Mouse (Mus musculus): ENCODE measurements around the gene Omd. TPM values are rescaled to one million over a fixed set of nuclear protein-coding genes. Genes with fewer than 3 reads are reported as not detected.
"Not testable (repeated sequence)": the region's sequence is repeated elsewhere in the genome, so short reads cannot be mapped to it uniquely, and the experiment has no call there.

The Omd gene
- total RNA-seq (2021) = under 1 TPM in 1 of 2 experiments, not detected in 1; 0.57 TPM

DNA sequence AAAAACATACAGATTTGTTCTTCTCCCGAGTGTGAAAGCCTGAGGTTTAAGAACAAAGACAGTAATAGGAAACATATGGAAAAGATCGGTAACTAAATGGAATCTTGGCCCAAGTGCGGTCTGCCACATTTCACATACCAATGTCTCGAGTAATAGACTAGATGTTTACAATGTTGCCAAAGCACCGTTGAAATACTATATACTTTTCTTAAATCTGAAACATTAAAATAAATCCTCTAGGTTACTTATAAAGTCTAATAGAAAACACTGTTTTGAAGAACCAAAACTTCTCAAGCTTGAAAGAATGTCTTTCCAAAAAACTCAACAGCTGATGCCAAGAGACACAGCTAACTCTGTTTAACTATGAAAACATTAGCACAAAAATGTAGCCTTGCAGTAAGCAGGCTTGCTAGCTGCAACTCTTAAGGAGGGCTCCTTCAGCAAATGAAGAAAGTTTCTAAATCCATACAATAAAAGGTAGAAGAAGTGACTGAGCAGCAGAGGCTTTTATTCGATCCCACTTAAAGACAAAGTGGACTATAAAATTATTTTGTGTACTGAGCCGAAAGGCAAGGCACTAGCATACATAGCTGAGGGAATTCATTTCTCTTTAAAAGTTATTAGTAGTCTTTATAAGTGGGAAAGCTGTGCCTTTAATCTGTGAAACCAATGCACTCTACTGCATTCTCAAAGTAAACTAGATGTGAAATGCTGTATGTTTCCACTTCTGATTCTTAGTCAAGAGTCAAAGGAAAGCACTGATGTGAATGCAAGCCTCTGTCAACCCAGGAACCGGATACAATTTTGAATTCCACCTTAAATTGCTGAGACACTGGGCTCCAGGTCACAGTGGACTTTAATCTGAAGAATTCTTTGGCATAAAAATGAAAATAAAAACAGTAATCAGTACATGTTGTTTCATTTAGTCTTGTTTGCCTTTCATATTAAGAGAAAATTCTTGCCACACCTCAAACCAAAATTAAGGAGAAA lies at the start of gene Omd:
TSS of gene Omd (plus strand) at position 922 of the 990 bp plus-strand sequence.
- DNase-seq (ENCODE audit: extremely low spot score in 1 of 2, low spot score in 1 of 2) = no peak

DNA sequence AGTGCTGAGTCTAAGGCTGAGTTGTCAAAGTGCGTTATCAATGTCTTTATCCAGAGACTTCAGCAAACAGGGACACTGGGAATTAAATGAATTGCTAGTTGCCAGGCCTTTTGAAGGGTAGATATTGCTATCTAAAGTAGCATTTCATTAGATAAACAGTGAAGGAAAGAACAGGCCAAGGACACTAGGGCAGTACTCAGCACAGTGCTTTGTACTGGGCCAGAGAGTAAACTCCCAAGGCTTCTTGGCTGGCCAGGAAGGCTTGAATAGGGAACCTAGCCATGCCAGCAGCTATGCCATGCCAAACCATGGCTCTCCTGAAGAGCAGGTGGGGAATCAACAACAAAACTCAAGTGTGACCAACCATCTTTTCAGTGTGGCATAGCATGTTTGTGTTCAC lies 45.3 kb upstream of the Omd start:
- DNase-seq (ENCODE audit: extremely low spot score in 1 of 2, low spot score in 1 of 2) = no peak

DNA sequence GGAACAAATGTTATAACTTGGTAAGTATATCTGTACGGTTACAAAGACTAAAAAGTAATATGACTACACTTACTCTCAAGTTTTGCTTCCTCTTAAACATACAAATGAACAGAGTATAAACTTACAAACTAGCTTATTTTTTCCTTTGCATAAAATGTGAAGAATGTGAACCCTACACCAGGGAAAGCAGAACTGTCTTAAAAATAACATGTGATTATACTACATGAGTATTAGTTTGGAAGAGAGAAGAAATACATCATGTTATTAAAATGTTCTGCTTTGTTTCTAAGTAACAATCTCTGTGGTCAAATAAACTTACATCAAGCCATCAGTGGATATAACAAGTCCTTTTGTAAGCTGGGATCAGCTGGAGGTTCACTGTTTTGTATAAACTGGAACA lies 43.6 kb upstream of the Omd start:
- DNase-seq (ENCODE audit: extremely low spot score in 1 of 2, low spot score in 1 of 2) = no peak

DNA sequence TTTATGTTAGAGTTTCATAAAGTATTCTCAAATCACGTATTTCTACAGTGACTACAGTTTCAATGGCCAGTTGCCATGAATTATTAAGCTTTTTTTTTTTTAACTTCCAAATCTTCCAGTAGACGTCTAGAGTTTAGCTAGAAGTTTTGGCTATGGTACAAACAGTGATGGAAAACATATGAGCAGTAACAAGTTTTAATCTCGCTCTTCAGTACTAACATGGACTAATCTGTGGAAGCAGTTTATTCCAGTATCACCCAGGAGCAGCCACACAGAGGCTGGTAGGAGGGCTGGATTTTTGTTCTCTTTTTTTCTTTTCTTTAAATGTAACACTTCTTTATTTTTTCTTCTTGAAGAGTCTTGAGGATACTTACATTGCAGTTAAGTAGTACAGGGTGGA lies 38.0 kb upstream of the Omd start, which contains the start of gene Aspn:
TSS of gene Aspn (plus strand) at position 165 of the 400 bp plus-strand sequence.
- no peak for DNase-seq (ENCODE audit: extremely low spot score in 1 of 2, low spot score in 1 of 2)

DNA sequence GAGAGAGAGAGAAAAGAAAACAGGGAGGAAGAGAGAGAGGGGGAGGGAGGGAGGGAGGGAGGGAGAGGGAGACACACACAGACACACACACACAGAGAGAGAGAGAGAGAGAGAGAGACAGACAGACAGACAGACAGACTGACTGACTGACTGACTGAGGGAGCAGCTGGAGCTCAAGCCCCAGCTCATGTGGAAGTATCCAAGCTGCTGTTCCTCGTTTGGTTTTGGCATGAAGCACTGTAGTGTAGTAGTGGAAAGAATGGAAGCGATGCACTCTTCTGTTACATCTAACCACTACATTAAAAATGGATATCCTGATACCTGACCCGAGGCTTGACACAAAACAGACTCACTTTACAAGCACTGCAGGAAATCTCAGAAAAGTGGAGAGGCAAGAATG lies 36.6 kb upstream of the Omd start:
- no peak for DNase-seq (ENCODE audit: extremely low spot score in 1 of 2, low spot score in 1 of 2)

DNA sequence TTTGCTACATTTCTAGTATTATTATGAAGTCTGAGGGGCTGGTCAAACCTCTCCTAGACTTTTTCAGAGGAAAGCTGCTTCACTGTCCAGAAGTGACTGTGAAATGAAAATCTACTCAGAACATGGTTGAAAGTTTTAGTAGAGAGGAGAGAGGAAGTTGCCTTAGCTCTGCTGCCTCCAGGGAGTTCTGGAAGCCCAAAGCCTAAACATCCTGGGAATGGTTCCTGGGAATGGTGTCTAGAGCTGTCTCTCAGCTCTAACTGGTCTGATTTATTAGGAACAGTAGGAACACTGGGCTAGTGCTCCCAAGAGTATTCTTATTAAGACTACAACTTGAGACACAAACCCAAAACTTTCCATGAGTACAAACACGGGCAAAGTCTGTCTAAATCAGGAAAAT lies 35.7 kb upstream of the Omd start:
- no peak for DNase-seq (ENCODE audit: extremely low spot score in 1 of 2, low spot score in 1 of 2)

DNA sequence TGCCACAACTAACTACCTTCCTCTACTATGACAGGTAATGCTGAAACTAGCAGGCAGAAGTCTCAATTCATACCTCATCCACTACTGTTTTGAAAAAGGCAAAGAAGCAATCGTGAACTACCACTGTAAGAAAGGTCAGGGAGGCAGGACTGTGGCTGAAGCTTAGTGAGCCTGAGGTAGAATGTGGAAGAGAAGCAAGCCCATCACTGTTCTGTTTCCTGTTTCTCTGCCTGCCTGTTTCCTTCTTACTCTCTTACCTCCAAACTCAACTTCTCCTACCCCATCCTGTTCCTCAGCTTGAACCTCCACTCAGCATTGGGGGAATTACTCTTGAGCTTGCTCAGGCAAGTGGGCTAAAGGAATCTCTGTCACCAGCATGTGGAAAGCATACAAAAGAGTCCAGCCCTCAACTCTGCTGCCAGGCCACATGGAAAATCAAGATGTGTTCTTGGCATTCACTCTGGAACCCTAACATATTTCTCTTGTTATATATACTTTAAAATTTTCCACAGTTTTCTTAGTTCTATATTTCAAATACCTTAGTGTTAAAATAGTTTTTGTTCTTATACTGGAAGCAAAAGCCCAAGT lies 34.6 kb upstream of the Omd start:
- no peak for DNase-seq (ENCODE audit: extremely low spot score in 1 of 2, low spot score in 1 of 2)

DNA sequence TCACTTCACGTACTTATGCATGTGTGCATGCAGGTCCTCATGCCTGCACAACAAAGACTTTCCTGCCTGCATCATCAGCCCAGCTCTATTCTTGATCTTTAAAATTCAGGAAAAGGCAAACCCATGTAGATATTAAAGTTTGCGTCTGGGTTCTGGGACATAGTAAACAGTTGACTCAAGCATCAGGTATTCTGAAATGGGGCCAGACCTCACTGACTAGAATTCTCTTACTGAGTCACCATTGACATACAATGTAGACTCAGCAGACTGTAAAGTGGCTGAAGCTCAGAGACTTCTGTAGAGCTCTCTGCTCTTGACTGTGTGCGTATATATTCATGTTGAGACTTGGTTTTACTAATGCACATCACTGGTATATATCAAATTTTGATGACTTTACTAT lies 32.6 kb upstream of the Omd start:
- no peak for DNase-seq (ENCODE audit: extremely low spot score in 1 of 2, low spot score in 1 of 2)

DNA sequence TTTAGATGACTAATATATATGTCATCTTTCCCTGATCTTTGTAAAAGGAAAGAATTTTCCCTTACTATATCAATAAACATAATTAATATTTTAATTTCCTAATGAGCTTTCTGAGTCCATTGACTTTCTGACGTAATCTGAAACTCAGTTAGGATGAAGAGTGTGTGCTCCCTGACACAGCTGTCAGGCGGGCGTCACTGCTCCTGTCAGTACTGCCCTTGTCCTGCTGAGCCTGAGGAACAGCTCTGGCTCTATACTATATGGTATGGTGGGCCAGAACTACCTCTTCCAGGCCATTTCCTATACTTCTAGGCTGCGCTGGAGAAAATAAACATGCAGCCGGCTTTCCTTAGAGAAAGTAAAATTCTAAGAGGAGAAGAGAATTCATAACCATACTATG lies 27.7 kb upstream of the Omd start:
- no peak for DNase-seq (ENCODE audit: extremely low spot score in 1 of 2, low spot score in 1 of 2)

DNA sequence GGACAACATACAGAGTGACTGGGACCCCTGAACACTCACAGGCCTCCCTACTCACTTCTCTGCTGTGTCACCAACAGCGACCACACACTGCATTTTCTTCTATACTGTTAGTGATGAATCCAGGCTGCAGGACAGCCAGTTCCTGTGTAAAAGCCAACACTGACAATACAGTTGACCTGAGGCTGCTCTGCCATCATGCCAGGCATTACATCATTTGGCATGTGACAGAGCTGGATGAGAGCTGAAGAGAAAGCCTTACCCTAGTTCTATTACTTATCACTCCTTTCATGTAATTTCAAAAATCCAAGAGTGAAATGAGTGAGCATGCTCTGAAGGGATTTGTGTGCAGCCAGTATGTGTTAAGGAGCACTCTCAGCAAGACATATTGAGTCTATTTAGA lies 26.1 kb upstream of the Omd start:
- no peak for DNase-seq (ENCODE audit: extremely low spot score in 1 of 2, low spot score in 1 of 2)

DNA sequence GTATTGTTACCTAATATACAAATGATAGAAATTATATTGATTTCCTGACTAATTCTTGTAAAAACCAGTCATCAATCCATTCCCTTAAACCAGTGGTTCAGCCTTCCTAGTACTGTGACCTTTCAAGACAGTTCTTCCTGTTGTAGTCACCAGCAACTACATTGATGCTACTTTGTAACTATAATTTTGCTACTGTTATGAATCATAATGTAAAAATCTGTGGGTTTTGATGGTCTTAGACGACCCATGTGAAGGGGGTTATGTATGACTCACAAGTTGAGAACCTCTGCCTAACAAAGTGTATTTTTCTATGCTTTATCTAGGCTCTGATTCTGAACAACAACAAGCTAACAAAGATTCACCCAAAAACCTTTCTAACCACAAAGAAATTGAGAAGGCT lies 25.3 kb upstream of the Omd start:
- no peak for DNase-seq (ENCODE audit: extremely low spot score in 1 of 2, low spot score in 1 of 2)

DNA sequence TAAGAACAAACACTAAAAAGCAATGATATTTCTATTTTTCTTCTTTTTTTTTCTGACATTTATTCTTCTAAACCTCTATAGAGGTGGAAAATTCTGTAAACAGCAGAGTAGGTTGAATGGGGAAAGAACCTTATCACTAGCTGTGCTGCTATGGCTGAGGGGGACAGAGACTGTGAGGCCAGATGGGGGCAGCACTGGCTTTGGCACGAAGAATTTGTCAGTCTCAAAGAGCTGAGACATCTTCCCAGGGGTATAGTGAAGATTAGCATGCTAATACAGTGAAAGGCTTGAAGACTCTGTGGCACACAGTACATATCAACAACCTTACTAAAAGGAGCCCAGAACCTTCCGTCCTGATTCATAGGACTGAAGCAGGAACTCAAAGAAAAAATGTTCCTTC lies 23.1 kb upstream of the Omd start:
- DNase-seq (ENCODE audit: extremely low spot score in 1 of 2, low spot score in 1 of 2) = no peak

DNA sequence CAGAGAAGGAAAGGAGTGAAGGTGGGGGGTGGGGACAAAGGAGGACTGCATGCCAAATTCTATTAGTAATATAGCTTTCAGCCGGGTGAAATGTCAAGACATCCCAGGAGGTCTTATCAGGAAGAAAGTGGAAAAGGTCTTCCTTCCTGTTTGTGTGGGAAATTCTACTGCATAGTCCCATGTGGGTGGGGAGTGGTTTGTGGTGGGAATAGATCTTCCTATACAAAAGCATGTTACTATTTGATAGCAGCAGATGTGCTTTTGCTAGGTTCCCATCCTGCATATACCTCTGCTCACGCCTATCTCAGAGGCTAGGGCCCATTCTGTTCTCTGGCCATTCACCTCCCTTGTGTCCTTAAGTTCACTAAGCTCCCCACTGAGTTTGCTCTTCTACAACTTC lies 21.4 kb upstream of the Omd start:
- no peak for DNase-seq (ENCODE audit: extremely low spot score in 1 of 2, low spot score in 1 of 2)

DNA sequence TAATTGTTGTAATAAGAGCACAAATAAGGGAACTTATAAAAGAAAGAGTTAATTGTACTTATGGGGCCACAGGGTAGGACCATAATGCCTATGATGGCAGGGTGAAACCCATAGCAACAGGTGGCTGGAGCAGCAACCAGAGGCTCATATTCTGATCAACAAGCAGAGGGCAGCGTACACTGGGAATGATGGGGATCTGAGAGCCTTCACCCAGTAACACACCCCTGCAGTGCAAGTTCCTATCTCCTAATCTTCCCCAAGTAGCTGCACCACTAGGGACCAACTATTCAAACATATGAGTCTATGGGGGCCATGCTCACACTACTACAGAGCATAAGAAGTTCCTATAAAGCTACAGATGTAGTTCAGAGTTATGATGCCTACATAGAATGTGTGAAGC lies 17.9 kb upstream of the Omd start:
- DNase-seq (ENCODE audit: extremely low spot score in 1 of 2, low spot score in 1 of 2) = no peak

DNA sequence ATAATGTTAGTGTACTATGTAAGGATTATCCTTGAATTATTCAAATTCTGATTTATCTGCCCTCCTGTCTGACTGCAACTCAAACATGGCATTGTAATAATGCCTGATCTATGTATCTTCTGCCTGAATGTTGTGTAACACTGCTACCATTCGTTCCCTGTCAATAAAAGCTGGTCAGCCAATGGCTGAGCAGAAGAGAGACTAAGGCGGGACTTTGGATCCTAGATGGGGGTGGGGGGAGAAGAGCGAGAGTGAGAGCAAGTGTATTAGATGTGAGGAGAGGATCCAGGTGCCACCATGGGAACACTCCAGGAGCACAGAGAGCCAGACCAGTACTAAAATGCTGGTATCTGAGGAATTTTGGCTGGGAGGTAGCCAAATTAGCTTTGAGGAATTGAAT lies 11.9 kb upstream of the Omd start:
- DNase-seq (ENCODE audit: extremely low spot score in 1 of 2, low spot score in 1 of 2) = no peak

DNA sequence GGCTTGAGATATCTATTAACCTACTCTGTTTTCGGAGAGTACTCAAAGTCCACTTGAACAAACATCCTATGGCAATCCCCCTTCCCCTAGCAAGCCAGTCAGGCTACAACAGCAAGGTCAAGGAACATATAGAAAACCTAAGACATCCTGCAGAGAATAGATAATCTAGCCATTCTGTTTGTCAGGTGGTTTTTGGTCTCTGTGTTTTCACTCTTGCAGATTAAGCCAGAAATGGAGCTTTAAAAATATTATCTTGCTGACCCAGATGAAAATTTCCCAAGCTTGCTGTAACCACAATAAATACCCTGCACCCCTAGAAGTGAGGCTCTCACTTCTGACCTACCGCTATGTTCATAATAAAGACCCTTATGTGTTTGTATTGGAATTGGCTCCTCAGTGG lies 10.8 kb upstream of the Omd start:
- DNase-seq (ENCODE audit: extremely low spot score in 1 of 2, low spot score in 1 of 2) = no peak

DNA sequence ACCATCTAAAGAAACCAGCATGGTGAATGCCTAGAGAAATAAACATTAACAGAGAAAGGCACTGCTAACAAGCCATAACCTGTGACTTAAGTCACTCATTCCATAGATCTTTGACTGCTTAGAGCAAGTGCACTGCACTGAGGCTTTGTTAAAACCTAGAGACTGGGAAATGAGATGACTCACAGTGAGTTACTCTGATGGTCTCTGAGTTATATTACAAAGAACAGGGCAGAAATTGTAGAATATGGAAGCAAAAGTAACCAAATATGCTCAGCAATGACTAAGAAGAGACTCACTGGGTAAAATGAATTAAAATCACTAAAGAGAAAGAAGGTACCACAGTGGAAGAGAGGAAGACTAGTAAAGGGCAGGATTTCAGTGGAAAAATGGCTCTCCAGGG lies 1.6 kb downstream of the Omd start:
- no peak for DNase-seq (ENCODE audit: extremely low spot score in 1 of 2, low spot score in 1 of 2)

DNA sequence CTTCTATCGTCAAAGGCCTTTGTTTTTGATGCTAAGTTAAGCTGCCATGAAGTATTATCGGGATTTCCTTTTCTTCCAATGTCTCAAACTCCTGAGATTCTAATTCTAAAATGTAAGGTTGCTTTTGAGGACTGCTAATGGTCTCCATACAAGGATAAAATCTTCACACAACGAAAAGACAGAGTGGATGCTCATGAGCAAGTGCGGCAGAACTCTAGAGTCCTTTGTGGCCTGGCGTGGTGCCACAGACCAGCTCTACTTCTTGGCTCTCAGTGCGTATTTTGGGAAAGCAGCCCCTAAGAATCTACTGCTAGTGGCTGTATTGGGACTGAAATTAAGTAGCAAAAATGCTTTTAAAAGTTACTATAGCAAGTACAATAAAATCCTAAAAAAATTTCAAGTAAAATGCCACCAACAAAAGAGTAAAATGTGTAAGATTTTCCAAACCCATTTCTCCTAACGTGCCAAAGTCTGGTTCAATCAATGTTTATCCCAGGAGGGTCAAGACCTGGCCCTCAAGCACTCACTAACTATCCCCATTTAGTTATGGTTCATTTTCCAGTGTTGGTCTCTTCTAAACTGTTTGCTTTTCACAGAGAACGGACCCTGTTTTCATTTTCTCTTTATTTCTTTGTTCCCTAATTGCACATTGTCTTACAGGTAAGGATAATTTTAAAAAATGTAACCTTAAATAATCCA lies 2.2 kb downstream of the Omd start:
- no peak for DNase-seq (ENCODE audit: extremely low spot score in 1 of 2, low spot score in 1 of 2)

DNA sequence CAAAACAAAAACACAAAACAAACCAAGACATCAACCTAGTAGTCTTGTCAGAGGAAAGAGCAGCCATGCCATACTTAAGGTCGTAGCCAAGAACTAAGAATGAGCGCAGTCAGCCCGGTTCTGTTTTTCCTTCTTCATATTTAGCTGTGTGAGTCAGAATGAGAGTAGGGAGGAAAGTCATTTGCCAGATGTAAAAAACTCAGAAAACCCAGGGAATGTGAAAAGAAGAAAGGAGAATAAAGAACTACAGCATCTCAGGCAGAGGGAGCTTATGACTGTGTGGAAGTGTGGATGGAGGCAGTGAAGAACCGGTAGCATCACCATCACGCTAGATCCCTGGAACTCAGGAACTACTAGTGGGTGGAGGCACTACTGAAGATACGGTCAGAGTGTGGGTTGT lies 3.8 kb downstream of the Omd start:
- no peak for DNase-seq (ENCODE audit: extremely low spot score in 1 of 2, low spot score in 1 of 2)

DNA sequence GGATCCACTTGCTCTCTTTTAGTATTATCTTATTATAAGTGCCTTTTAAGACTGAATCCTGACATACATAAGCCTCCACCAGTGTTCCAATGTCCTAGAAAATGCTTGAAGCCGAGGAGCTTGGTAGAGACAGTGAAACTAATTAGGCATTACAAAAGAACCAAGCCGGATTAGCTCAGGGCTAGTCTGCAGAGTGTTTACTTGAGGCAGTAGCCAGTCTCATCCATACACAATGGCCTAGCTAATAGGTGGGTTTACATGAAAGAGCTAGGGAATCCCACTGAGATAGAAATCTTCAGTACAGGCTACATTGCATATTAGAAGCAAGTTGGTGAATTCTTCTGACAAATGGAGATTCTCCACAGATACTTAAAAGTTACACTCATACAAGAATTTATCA lies 20.3 kb downstream of the Omd start:
- not testable (repeated sequence) for DNase-seq (ENCODE audit: extremely low spot score in 1 of 2, low spot score in 1 of 2)

DNA sequence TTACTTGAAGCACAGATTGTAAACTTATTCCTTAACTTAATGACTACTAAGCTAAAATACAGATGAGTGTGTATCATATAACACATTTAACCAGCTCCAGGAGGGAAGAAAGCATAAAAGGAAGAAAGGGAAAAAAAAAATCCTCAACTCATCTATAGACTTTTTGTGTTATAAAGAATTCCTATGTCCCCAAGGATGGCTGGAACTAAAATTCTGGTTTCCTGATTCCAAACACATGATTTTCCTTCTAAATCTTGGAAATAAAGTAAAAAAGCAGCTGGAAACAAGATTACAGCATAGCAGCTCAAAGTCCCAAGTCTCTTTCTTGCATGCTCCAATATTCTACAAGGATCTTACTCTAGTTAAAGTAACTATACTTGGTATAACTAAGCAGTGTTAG lies 21.3 kb downstream of the Omd start:
- no peak for DNase-seq (ENCODE audit: extremely low spot score in 1 of 2, low spot score in 1 of 2)
